Mouse (Mus musculus): ENCODE data around the gene Palld. TPM values are rescaled to one million over a fixed set of nuclear protein-coding genes. Genes with fewer than 3 reads are reported as not detected.

Gene Palld
- total and polyA plus RNA-seq, 3 experiments, result 0.87 to 7.1 (median 2.6) TPM

DNA sequence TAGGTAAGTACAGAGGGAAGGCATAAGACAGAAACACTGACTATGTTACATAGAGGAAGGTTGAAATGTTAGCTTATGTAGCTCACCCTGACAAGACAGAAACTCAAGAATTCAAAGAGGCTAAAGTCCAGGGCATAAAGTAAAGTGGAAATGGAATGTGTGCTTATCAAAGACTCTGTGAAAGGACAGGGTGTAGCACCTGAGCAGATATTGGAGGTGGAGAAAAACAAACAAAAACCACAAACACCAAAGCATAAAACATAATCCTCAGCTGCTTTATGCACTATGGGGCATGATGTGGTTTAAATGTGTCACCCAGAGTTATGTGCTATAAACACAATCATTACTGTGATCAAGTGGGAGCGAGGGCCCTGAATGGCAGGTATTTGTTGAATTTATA is 22.0 kb upstream of the Palld start:
- Histone ChIP-seq H3K27me3 (replicated peaks) (no peaks in the 10 kb centered on the region), H3K9me3 (replicated peaks; ENCODE audit: low read length) (no peaks in the 10 kb centered on the region), H3K36me3 (replicated peaks in 1 of 2; ENCODE audit: control insufficient read depth in 1 of 2, insufficient read depth in 1 of 2, low read length in 1 of 2) (no peaks in the 10 kb centered on the region), H3K4me2 (ENCODE audit: insufficient read depth, low read depth, poor library complexity, severe bottlenecking) (no peak overlapping the region), H3K79me2 (replicated peaks; ENCODE audit: control insufficient read depth, extremely low read depth, insufficient read depth, poor library complexity, severe bottlenecking) (no peaks in the 10 kb centered on the region), H3K9ac (ENCODE audit: insufficient read depth, low read depth) (no peak overlapping the region), H3K4me3 (replicated peaks in 1 of 3; ENCODE audit: low read depth in 2 of 3, low read length in 2 of 3, poor library complexity in 1 of 3) (no peak overlapping the region), H3K27ac (ENCODE audit: insufficient read depth, low read depth) (no peak overlapping the region), H3K4me1 (ENCODE audit: control insufficient read depth in 1 of 2, insufficient read depth in 2 of 2) (peaks cover 0 to 17% of the 10 kb centered on the region in 2 experiments; a peak in 2 of 4 replicates)
- dilution Hi-C loops (cut with MboI; ENCODE audit: extremely low pct_ligation_motif_present, extremely low pct_unique_long_range_greater_than_20kb, low sequenced_read_pairs) (no loop called here), in situ Hi-C loops (cut with MboI; ENCODE audit: low pct_ligation_motif_present, low pct_unique_long_range_greater_than_20kb, low sequenced_read_pairs) (no loop called here)
- TF ChIP-seq MEF2A (IDR thresholded peaks at IDR 0.05; ENCODE audit: borderline replicate concordance, low read depth, low read length), result no peak
- TF ChIP-seq GABPA (IDR thresholded peaks at IDR 0.05; ENCODE audit: insufficient replicate concordance, low read depth, low read length), result no peak
- no peak for TF ChIP-seq MAX (IDR thresholded peaks at IDR 0.05; ENCODE audit: low read length)
- no peak for TF ChIP-seq EP300 (IDR thresholded peaks at IDR 0.05; ENCODE audit: low read length)
- TF ChIP-seq JUN (IDR thresholded peaks at IDR 0.05; ENCODE audit: insufficient read depth, low read depth, low read length), result no peak
- TF ChIP-seq BHLHE40 (IDR thresholded peaks at IDR 0.05; ENCODE audit: low read depth, low read length), result no peak
- TF ChIP-seq RCOR1 (conservative IDR thresholded peaks at IDR 0.05; ENCODE audit: low read depth, low read length), result no peak
- TF ChIP-seq NELFE (IDR thresholded peaks at IDR 0.05; ENCODE audit: low read depth, low read length), result no peak
- TF ChIP-seq ZKSCAN1 (IDR thresholded peaks at IDR 0.05; ENCODE audit: borderline replicate concordance, low read depth, low read length), result no peak
- no peak for TF ChIP-seq JUND (conservative IDR thresholded peaks at IDR 0.05; ENCODE audit: low read depth, low read length)
- TF ChIP-seq CTCF (conservative IDR thresholded peaks at IDR 0.05 in 1 of 2, IDR thresholded peaks at IDR 0.05 in 1 of 2; ENCODE audit: low read depth in 2 of 2, low read length in 2 of 2), result no peak
- TF ChIP-seq MAZ (IDR thresholded peaks at IDR 0.05; ENCODE audit: low read depth, low read length), result no peak
- no peak for TF ChIP-seq TBP (conservative IDR thresholded peaks at IDR 0.05; ENCODE audit: low read depth, low read length)
- TF ChIP-seq MXI1 (IDR thresholded peaks at IDR 0.05; ENCODE audit: low read depth, low read length), result no peak
- DNase-seq (ENCODE audit: extremely low read depth), result no peak

GRCm38 (mm10) chr8:61921454-61922054 is 19.1 kb upstream of the Palld start:
- in situ Hi-C loops (cut with MboI; ENCODE audit: low pct_ligation_motif_present, low pct_unique_long_range_greater_than_20kb, low sequenced_read_pairs) (no loop called here), dilution Hi-C loops (cut with MboI; ENCODE audit: extremely low pct_ligation_motif_present, extremely low pct_unique_long_range_greater_than_20kb, low sequenced_read_pairs) (no loop called here)
- no peak overlapping the region for H3K4me3 ChIP-seq (replicated peaks in 1 of 3; ENCODE audit: low read depth in 2 of 3, low read length in 2 of 3, poor library complexity in 1 of 3)
- no peaks in the 10 kb centered on the region for H3K36me3 ChIP-seq (replicated peaks in 1 of 2; ENCODE audit: control insufficient read depth in 1 of 2, insufficient read depth in 1 of 2, low read length in 1 of 2)
- H3K4me2 ChIP-seq (ENCODE audit: insufficient read depth, low read depth, poor library complexity, severe bottlenecking), result no peak overlapping the region
- no peaks in the 10 kb centered on the region for H3K79me2 ChIP-seq (replicated peaks; ENCODE audit: control insufficient read depth, extremely low read depth, insufficient read depth, poor library complexity, severe bottlenecking)
- no peaks in the 10 kb centered on the region for H3K27me3 ChIP-seq (replicated peaks)
- 0 out of 4 replicates have a peak, but pooled peaks cover 0 to 2% of the 10 kb centered on the region in 2 experiments for H3K4me1 ChIP-seq (ENCODE audit: control insufficient read depth in 1 of 2, insufficient read depth in 2 of 2)
- H3K9ac ChIP-seq (ENCODE audit: insufficient read depth, low read depth), result no peak overlapping the region
- no peak for DNase-seq (ENCODE audit: extremely low read depth)
- no peaks in the 10 kb centered on the region for H3K9me3 ChIP-seq (replicated peaks; ENCODE audit: low read length)
- TF ChIP-seq CHD1 (IDR thresholded peaks at IDR 0.05; ENCODE audit: low read depth, low read length) (no peak), KAT2A (IDR thresholded peaks at IDR 0.05; ENCODE audit: insufficient replicate concordance, low read length) (no peak), POLR2A (IDR thresholded peaks at IDR 0.05; ENCODE audit: low read depth, low read length) (no peak), MAX (IDR thresholded peaks at IDR 0.05; ENCODE audit: low read length) (no peak), ETS1 (conservative IDR thresholded peaks at IDR 0.05; ENCODE audit: low read depth, low read length) (no peak), NRF1 (IDR thresholded peaks at IDR 0.05; ENCODE audit: low read depth, low read length) (no peak), ZKSCAN1 (IDR thresholded peaks at IDR 0.05; ENCODE audit: borderline replicate concordance, low read depth, low read length) (no peak), HCFC1 (IDR thresholded peaks at IDR 0.05; ENCODE audit: low read depth, low read length) (no peak), MAZ (IDR thresholded peaks at IDR 0.05; ENCODE audit: low read depth, low read length) (no peak), ZMIZ1 (IDR thresholded peaks at IDR 0.05; ENCODE audit: low read depth, low read length) (no peak), MXI1 (IDR thresholded peaks at IDR 0.05; ENCODE audit: low read depth, low read length) (no peak), E2F4 (IDR thresholded peaks at IDR 0.05; ENCODE audit: insufficient replicate concordance, low read depth, low read length) (no peak), JUN (IDR thresholded peaks at IDR 0.05; ENCODE audit: insufficient read depth, low read depth, low read length) (no peak), BHLHE40 (IDR thresholded peaks at IDR 0.05; ENCODE audit: low read depth, low read length) (no peak), EP300 (IDR thresholded peaks at IDR 0.05; ENCODE audit: low read length) (no peak), MAFK (IDR thresholded peaks at IDR 0.05; ENCODE audit: insufficient replicate concordance, low read length) (no peak), USF1 (IDR thresholded peaks at IDR 0.05; ENCODE audit: low read depth, low read length) (no peak), MYC (IDR thresholded peaks at IDR 0.05; ENCODE audit: low read depth, low read length) (no peak), SMC3 (IDR thresholded peaks at IDR 0.05; ENCODE audit: low read depth, low read length) (no peak), CHD2 (IDR thresholded peaks at IDR 0.05; ENCODE audit: low read length) (no peak)
- H3K27ac ChIP-seq (ENCODE audit: insufficient read depth, low read depth), result no peak overlapping the region
